Mouse (Mus musculus): ENCODE measurements around the gene Syndig1. TPM values are rescaled to one million over a fixed set of nuclear protein-coding genes. Genes with fewer than 3 reads are reported as not detected.

The Syndig1 gene
- polyA plus RNA-seq, 1 experiment from 2014 or later, result 4.0 TPM

DNA sequence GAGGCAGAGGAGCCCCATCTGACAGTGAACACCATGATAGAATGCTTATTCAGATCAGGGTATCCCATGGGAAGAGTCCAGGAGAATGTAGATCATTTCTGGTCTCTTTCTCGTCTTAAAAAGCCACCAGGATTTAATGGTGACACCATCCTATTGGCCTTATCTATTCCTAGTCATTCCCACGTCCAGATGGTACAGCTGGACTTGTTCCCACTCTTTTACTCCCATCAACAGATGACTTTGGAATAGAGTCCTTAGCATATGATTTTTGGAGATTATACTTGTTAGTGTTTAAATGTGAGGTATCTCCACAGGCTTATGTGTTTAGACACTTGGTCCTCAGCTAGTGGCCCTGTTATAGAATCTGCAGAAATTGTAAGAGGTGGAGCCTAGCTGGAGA lies 94.5 kb downstream of the Syndig1 start:
- Histone ChIP-seq H3K4me3 (ENCODE audit: control insufficient read depth in 1 of 2, insufficient read depth in 1 of 2, low read depth in 1 of 2, low read length in 2 of 2) (no peak overlapping the region), H3K9me3 (ENCODE audit: control insufficient read depth, low read length) (no peaks in the 10 kb centered on the region), H3K27me3 (ENCODE audit: control insufficient read depth, insufficient read depth, low read length) (no peaks in the 10 kb centered on the region), H3K4me1 (ENCODE audit: control insufficient read depth in 2 of 2, insufficient read depth in 2 of 2, low read length in 2 of 2) (no peaks in the 10 kb centered on the region), H3K9ac (ENCODE audit: low read length) (no peak overlapping the region), H3K4me2 (ENCODE audit: low read length) (no peak overlapping the region), H3K27ac (replicated peaks in 1 of 2; ENCODE audit: control insufficient read depth in 1 of 2, insufficient read depth in 1 of 2, low read depth in 2 of 2, low read length in 2 of 2) (no peak overlapping the region), H3K36me3 (ENCODE audit: control insufficient read depth, insufficient read depth, low read length) (no peaks in the 10 kb centered on the region)
- no peak for ATAC-seq (ENCODE audit: insufficient number of reproducible peaks, insufficient read depth, low FRiP score, low read depth)
- 24% methylated on average over 2 of the region's 2 CpGs for WGBS

DNA sequence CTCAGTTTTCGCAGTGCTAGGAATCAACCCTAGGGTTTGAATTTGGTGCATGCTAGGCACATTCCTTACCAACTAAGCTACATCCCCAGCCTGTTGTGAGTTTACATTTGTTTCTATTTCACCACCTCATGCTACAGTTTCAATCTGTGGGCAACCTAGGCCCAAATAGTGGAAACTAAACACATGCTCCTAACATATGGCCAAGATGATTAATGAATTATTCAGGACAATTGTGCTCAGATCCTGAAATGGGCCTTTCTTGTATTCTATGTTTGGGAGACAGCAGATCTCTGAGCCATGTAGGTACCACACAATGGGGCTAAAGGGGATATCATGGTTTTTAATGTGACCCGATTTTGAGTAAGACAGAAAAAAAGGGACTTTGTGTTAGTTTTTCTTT lies 96.9 kb downstream of the Syndig1 start:
- Histone ChIP-seq H3K9ac (ENCODE audit: low read length) (no peak overlapping the region), H3K36me3 (ENCODE audit: control insufficient read depth, insufficient read depth, low read length) (no peaks in the 10 kb centered on the region), H3K27me3 (ENCODE audit: control insufficient read depth, insufficient read depth, low read length) (no peaks in the 10 kb centered on the region), H3K4me1 (ENCODE audit: control insufficient read depth in 2 of 2, insufficient read depth in 2 of 2, low read length in 2 of 2) (no peaks in the 10 kb centered on the region), H3K9me3 (ENCODE audit: control insufficient read depth, low read length) (no peaks in the 10 kb centered on the region), H3K4me2 (ENCODE audit: low read length) (no peak overlapping the region), H3K27ac (replicated peaks in 1 of 2; ENCODE audit: control insufficient read depth in 1 of 2, insufficient read depth in 1 of 2, low read depth in 2 of 2, low read length in 2 of 2) (no peak overlapping the region), H3K4me3 (ENCODE audit: control insufficient read depth in 1 of 2, insufficient read depth in 1 of 2, low read depth in 1 of 2, low read length in 2 of 2) (no peak overlapping the region)
- ATAC-seq (ENCODE audit: insufficient number of reproducible peaks, insufficient read depth, low FRiP score, low read depth), result no peak
- WGBS, result 81% methylated on average over 2 of the region's 2 CpGs

DNA sequence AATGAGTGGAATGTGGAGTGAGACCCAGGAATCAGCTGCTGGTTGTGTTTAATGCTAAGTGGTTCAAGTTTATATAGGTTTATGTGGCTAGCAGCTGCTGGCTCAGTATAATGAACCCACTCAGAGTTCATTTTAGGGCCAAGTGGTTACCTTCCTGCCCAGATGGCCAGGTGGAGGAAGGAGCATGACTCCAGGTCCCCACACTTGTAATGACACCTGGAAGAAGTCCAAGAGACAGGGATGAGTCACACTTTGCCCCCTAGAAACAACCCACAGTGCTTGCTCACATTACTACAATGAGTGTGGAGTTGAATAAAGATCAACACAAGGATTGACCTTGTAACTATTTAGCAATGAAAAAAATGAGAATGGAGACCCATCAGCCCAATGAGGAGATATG lies 98.0 kb downstream of the Syndig1 start:
- Histone ChIP-seq H3K27me3 (ENCODE audit: control insufficient read depth, insufficient read depth, low read length) (no peaks in the 10 kb centered on the region), H3K4me2 (ENCODE audit: low read length) (no peak overlapping the region), H3K27ac (replicated peaks in 1 of 2; ENCODE audit: control insufficient read depth in 1 of 2, insufficient read depth in 1 of 2, low read depth in 2 of 2, low read length in 2 of 2) (no peak overlapping the region), H3K9me3 (ENCODE audit: control insufficient read depth, low read length) (no peaks in the 10 kb centered on the region), H3K36me3 (ENCODE audit: control insufficient read depth, insufficient read depth, low read length) (no peaks in the 10 kb centered on the region), H3K4me3 (ENCODE audit: control insufficient read depth in 1 of 2, insufficient read depth in 1 of 2, low read depth in 1 of 2, low read length in 2 of 2) (no peak overlapping the region), H3K4me1 (ENCODE audit: control insufficient read depth in 2 of 2, insufficient read depth in 2 of 2, low read length in 2 of 2) (no peaks in the 10 kb centered on the region), H3K9ac (ENCODE audit: low read length) (no peak overlapping the region)
- no peak for ATAC-seq (ENCODE audit: insufficient number of reproducible peaks, insufficient read depth, low FRiP score, low read depth)

GRCm38 (mm10) chr2:149927481-149927880 lies 98.5 kb downstream of the Syndig1 start:
- H3K4me1 ChIP-seq (ENCODE audit: control insufficient read depth in 2 of 2, insufficient read depth in 2 of 2, low read length in 2 of 2), result no peaks in the 10 kb centered on the region
- 75% methylated on average over 3 of the region's 3 CpGs for WGBS
- H3K4me3 ChIP-seq (ENCODE audit: control insufficient read depth in 1 of 2, insufficient read depth in 1 of 2, low read depth in 1 of 2, low read length in 2 of 2), result no peak overlapping the region
- no peak overlapping the region for H3K27ac ChIP-seq (replicated peaks in 1 of 2; ENCODE audit: control insufficient read depth in 1 of 2, insufficient read depth in 1 of 2, low read depth in 2 of 2, low read length in 2 of 2)
- H3K27me3 ChIP-seq (ENCODE audit: control insufficient read depth, insufficient read depth, low read length), result no peaks in the 10 kb centered on the region
- no peak for ATAC-seq (ENCODE audit: insufficient number of reproducible peaks, insufficient read depth, low FRiP score, low read depth)
- H3K9ac ChIP-seq (ENCODE audit: low read length), result no peak overlapping the region
- no peaks in the 10 kb centered on the region for H3K9me3 ChIP-seq (ENCODE audit: control insufficient read depth, low read length)
- no peaks in the 10 kb centered on the region for H3K36me3 ChIP-seq (ENCODE audit: control insufficient read depth, insufficient read depth, low read length)
- H3K4me2 ChIP-seq (ENCODE audit: low read length), result no peak overlapping the region

DNA sequence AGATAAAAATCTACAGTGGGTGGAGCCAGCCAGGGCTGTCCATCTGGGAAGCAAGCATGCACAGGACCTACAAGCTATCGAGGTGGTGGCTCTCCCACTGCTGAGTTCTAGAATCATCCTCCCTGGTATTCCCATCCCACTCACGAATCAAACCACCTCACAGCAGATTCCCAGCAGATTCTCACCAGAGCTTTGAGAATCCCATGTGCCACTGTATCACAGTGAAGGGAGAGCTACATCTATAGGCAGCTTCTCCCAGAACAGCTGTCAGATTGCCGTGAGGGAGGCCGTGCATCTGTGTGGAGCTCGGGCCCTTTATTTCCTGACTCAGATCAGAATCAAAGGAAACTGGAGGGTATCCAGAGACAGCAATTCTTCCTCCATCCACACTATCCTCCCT lies 101.0 kb downstream of the Syndig1 start:
- H3K4me2 ChIP-seq (ENCODE audit: low read length), result no peak overlapping the region
- no peak overlapping the region for H3K4me3 ChIP-seq (ENCODE audit: control insufficient read depth in 1 of 2, insufficient read depth in 1 of 2, low read depth in 1 of 2, low read length in 2 of 2)
- no peak for ATAC-seq (ENCODE audit: insufficient number of reproducible peaks, insufficient read depth, low FRiP score, low read depth)
- no peaks in the 10 kb centered on the region for H3K27me3 ChIP-seq (ENCODE audit: control insufficient read depth, insufficient read depth, low read length)
- no peaks in the 10 kb centered on the region for H3K36me3 ChIP-seq (ENCODE audit: control insufficient read depth, insufficient read depth, low read length)
- no peak overlapping the region for H3K27ac ChIP-seq (replicated peaks in 1 of 2; ENCODE audit: control insufficient read depth in 1 of 2, insufficient read depth in 1 of 2, low read depth in 2 of 2, low read length in 2 of 2)
- WGBS, result 65% methylated on average over 5 of the region's 5 CpGs
- H3K9me3 ChIP-seq (ENCODE audit: control insufficient read depth, low read length), result no peaks in the 10 kb centered on the region
- no peaks in the 10 kb centered on the region for H3K4me1 ChIP-seq (ENCODE audit: control insufficient read depth in 2 of 2, insufficient read depth in 2 of 2, low read length in 2 of 2)
- no peak overlapping the region for H3K9ac ChIP-seq (ENCODE audit: low read length)

DNA sequence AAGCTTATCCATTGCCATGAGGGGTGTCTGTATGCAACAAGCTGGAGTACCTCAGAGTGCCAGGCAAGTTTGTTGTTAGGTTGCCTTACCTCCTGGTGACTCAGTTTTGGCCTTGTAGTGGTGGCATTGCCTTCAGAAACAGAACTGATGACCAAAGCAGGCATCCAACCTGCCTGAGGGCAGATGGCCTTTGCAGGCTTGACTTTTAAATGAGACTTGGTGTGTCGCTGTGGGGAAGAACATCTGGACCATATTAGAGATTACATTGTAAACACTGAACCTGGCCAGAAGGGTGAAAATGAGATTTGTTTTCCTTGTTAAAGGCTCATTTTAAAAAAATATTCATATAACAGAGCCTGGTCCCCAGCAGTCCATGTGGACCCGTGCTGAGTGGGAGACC lies 102.1 kb downstream of the Syndig1 start:
- 78% methylated on average over 2 of the region's 2 CpGs for WGBS

DNA sequence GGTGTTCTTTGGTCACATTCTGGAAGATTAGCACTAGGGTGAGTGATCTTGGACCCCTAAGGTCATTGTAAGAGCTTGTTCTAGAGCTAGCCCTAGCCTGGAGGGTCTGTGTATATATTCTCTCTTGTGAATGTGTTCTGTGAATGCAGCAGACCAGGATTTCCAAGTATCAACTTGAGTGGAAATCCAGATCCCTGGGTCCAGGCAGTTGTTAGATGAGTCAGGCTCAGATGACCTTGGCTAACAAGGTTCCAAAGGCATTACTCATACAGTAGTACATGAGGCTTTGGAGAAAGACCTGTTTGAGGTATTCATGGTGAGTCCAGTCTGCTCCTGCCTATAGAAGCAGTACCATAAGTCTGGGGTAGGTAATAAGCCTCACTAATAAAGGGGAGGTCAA lies 103.1 kb downstream of the Syndig1 start:
- Histone ChIP-seq H3K9me3 (ENCODE audit: control insufficient read depth, low read length) (no peaks in the 10 kb centered on the region), H3K27me3 (ENCODE audit: control insufficient read depth, insufficient read depth, low read length) (no peaks in the 10 kb centered on the region), H3K4me2 (ENCODE audit: low read length) (no peak overlapping the region), H3K27ac (replicated peaks in 1 of 2; ENCODE audit: control insufficient read depth in 1 of 2, insufficient read depth in 1 of 2, low read depth in 2 of 2, low read length in 2 of 2) (no peak overlapping the region), H3K4me1 (ENCODE audit: control insufficient read depth in 2 of 2, insufficient read depth in 2 of 2, low read length in 2 of 2) (no peaks in the 10 kb centered on the region), H3K36me3 (ENCODE audit: control insufficient read depth, insufficient read depth, low read length) (no peaks in the 10 kb centered on the region), H3K4me3 (ENCODE audit: control insufficient read depth in 1 of 2, insufficient read depth in 1 of 2, low read depth in 1 of 2, low read length in 2 of 2) (no peak overlapping the region), H3K9ac (ENCODE audit: low read length) (no peak overlapping the region)
- no peak for ATAC-seq (ENCODE audit: insufficient number of reproducible peaks, insufficient read depth, low FRiP score, low read depth)

More for the DNA sequence above, 102.1 kb downstream of the Syndig1 start:
- Histone ChIP-seq H3K9me3 (ENCODE audit: control insufficient read depth, low read length) (no peaks in the 10 kb centered on the region), H3K27ac (replicated peaks in 1 of 2; ENCODE audit: control insufficient read depth in 1 of 2, insufficient read depth in 1 of 2, low read depth in 2 of 2, low read length in 2 of 2) (no peak overlapping the region), H3K4me1 (ENCODE audit: control insufficient read depth in 2 of 2, insufficient read depth in 2 of 2, low read length in 2 of 2) (no peaks in the 10 kb centered on the region), H3K4me2 (ENCODE audit: low read length) (no peak overlapping the region), H3K36me3 (ENCODE audit: control insufficient read depth, insufficient read depth, low read length) (no peaks in the 10 kb centered on the region), H3K4me3 (ENCODE audit: control insufficient read depth in 1 of 2, insufficient read depth in 1 of 2, low read depth in 1 of 2, low read length in 2 of 2) (no peak overlapping the region), H3K9ac (ENCODE audit: low read length) (no peak overlapping the region), H3K27me3 (ENCODE audit: control insufficient read depth, insufficient read depth, low read length) (no peaks in the 10 kb centered on the region)
- no peak for ATAC-seq (ENCODE audit: insufficient number of reproducible peaks, insufficient read depth, low FRiP score, low read depth)

DNA sequence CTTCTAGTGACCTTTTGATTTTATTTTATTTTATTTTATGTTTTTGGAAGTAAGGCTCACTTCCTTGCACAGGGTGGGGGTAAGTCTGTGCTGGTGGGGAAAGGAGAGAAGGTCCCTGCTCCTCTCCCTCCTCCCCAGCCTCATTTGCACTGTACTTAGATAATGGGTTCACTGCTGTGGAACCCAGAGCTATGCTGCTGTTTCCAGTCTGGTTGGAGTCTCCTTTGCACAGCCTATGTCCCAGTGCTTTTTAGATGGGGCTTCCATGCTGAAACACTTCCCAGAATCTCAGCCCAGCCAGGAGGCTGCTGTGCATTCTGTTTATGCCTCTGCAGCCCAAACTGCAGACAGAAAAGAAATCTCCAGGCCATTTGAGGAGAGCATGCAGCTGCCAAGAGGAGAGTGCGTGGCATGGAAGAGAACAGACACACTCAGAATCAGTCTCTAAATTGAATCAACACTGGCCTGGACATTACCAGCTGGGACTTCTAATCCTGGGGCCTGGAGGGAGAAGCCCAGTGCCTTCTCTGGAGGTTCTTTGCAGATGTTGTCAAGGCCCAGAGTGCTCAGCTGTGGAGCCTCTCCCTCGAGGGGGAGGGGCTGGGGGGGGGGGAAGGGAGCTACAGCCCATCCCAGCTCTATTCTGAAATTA lies 104.4 kb downstream of the Syndig1 start:
- 31% methylated on average over 2 of the region's 2 CpGs for WGBS
- Histone ChIP-seq H3K4me1 (ENCODE audit: control insufficient read depth in 2 of 2, insufficient read depth in 2 of 2, low read length in 2 of 2) (no peaks in the 10 kb centered on the region), H3K9me3 (ENCODE audit: control insufficient read depth, low read length) (no peaks in the 10 kb centered on the region), H3K27ac (replicated peaks in 1 of 2; ENCODE audit: control insufficient read depth in 1 of 2, insufficient read depth in 1 of 2, low read depth in 2 of 2, low read length in 2 of 2) (no peak overlapping the region), H3K4me3 (ENCODE audit: control insufficient read depth in 1 of 2, insufficient read depth in 1 of 2, low read depth in 1 of 2, low read length in 2 of 2) (no peak overlapping the region), H3K9ac (ENCODE audit: low read length) (no peak overlapping the region), H3K36me3 (ENCODE audit: control insufficient read depth, insufficient read depth, low read length) (no peaks in the 10 kb centered on the region), H3K27me3 (ENCODE audit: control insufficient read depth, insufficient read depth, low read length) (no peaks in the 10 kb centered on the region), H3K4me2 (ENCODE audit: low read length) (no peak overlapping the region)
- ATAC-seq (ENCODE audit: insufficient number of reproducible peaks, insufficient read depth, low FRiP score, low read depth), result no peak
